In the genomic region with DNA sequence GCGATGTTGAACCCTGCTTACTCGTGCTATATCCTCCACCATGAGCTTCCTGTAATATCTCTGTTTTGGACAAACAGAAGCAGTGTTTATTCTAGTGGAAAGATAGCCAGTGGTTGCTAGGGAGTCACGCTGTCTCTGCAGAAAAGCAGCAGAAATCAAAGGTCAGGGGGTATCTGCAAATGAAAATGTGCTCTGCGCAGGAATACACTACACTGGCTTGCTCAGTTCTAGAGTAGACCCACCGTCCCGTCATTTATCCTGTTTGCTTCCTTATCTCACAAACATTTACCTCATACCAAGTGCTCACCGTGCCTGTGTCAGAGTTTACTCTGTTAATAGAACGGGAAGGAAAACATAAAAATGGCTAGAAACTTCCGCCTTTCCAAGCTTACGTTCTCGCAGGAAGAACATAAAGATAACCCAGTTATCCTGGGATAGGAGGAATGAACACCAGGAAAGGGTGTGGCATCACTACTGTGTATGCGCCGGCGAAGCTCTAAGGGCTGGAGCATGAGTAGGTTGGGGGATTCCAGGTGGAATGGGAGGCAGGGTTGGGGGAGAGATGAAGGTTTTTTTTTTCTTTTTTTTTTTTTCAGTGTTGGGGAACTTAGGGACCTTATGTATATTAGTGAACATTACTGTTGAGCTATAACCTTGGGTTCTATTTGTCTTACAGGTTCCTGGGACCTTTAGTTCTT, we compare ENCODE assay signal across 13 mouse cellular contexts. TPM values are rescaled to one million over a fixed set of nuclear protein-coding genes. Genes with fewer than 3 reads are reported as not detected.
DNase-seq lines count a peak whose midpoint lies in the region; ATAC-seq lines count a peak whose summit lies in the region.
"Had no signal": no experiment of that assay in that cellular context is flagged by ENCODE, and none has a peak within 500 bp of the region (broad histone marks: within the 10 kb centered on the region; RNA-seq: fewer than 3 reads in every experiment).

No protein-coding gene starts in this region.

- DNase-seq in heart, postnatal 14 days, result no peak
- DNase-seq in ovary, adult 18-20 months (ENCODE audit: low spot score), result peak; percentile 29
- no peak for DNase-seq in ovary, postnatal 36 days (ENCODE audit: low spot score)
- peak; percentile 86 for DNase-seq in yolk sac, embryonic 10.5 days (ENCODE audit: low spot score)
- no peak for DNase-seq in thymus, postnatal 14 days
- DNase-seq in adipocyte (ENCODE audit: low spot score), result no peak
- DNase-seq: left cerebral cortex, postnatal 4 days; midbrain, embryonic 14.5 days had no signal

- H3K9ac ChIP-seq in heart, embryonic 14.5 days (ENCODE audit: low read length), result no peak overlapping the region
- no peak overlapping the region for H3K9ac ChIP-seq in liver, embryonic 15.5 days
- H3K9ac ChIP-seq: neural tube, embryonic 15.5 days had no signal

- H3K27ac ChIP-seq in heart, embryonic 14.5 days (replicated peaks in 1 of 2; ENCODE audit: control insufficient read depth in 1 of 2, insufficient read depth in 1 of 2, low read depth in 2 of 2, low read length in 2 of 2), result 0 out of 4 replicates have a peak overlapping the region, but pooled peaks of 1 of the 2 experiments have one; percentile 30
- H3K27ac ChIP-seq in liver, embryonic 15.5 days (replicated peaks), result peak overlapping the region; percentile 72

- H3K4me1 ChIP-seq in heart, embryonic 14.5 days (ENCODE audit: control insufficient read depth in 2 of 2, insufficient read depth in 2 of 2, low read length in 2 of 2), result no peaks in the 10 kb centered on the region; a peak in 1 of 4 replicates
- H3K4me1 ChIP-seq in liver, embryonic 15.5 days (replicated peaks), result peaks cover 50% of the 10 kb centered on the region

- H3K27me3 ChIP-seq in heart, embryonic 14.5 days (ENCODE audit: control insufficient read depth, insufficient read depth, low read length), result no peaks in the 10 kb centered on the region
- no peaks in the 10 kb centered on the region for H3K27me3 ChIP-seq in liver, embryonic 15.5 days
- H3K27me3 ChIP-seq: neural tube, embryonic 15.5 days had no signal

- no peak; the same call in 1 of the 2 replicates for ATAC-seq in heart, embryonic 14.5 days (ENCODE audit: insufficient number of reproducible peaks, insufficient read depth, low FRiP score, low read depth)
- peak; percentile 47 for ATAC-seq in liver, embryonic 15.5 days (ENCODE audit: insufficient read depth)

- no peak overlapping the region for H3K4me3 ChIP-seq in heart, embryonic 14.5 days (ENCODE audit: control insufficient read depth in 1 of 2, insufficient read depth in 1 of 2, low read depth in 1 of 2, low read length in 2 of 2)
- 0 out of 2 replicates have a peak overlapping the region, but pooled peaks have one; percentile 12 for H3K4me3 ChIP-seq in liver, embryonic 15.5 days (replicated peaks)
- H3K4me3 ChIP-seq: hindbrain, embryonic 10.5 days; neural tube, embryonic 15.5 days had no signal

- H3K36me3 ChIP-seq in heart, embryonic 14.5 days (ENCODE audit: control insufficient read depth, insufficient read depth, low read length), result no peaks in the 10 kb centered on the region
- no peaks in the 10 kb centered on the region for H3K36me3 ChIP-seq in liver, embryonic 15.5 days (replicated peaks)
- H3K36me3 ChIP-seq: hindbrain, embryonic 10.5 days; neural tube, embryonic 15.5 days had no signal

- H3K4me2 ChIP-seq in heart, embryonic 14.5 days (ENCODE audit: low read length), result 0 out of 2 replicates have a peak overlapping the region, but pooled peaks have one; percentile 16
- H3K4me2 ChIP-seq in liver, embryonic 15.5 days, result peak overlapping the region; percentile 52
- H3K4me2 ChIP-seq: neural tube, embryonic 15.5 days had no signal

- intact Hi-C loops in heart, postnatal 14 days (cut with DNase I), result no loop called here

- 32% methylated on average over 14 of the region's 14 CpGs for WGBS in heart, embryonic 14.5 days
- WGBS in liver, embryonic 15.5 days (ENCODE audit: insufficient replicate concordance), result 20% methylated on average over 14 of the region's 14 CpGs

- no peaks in the 10 kb centered on the region for H3K9me3 ChIP-seq in heart, embryonic 14.5 days (ENCODE audit: control insufficient read depth, low read length)
- H3K9me3 ChIP-seq in liver, embryonic 15.5 days (replicated peaks), result no peaks in the 10 kb centered on the region
- H3K9me3 ChIP-seq: hindbrain, embryonic 10.5 days; neural tube, embryonic 15.5 days had no signal

RNA-seq across cellular contexts. Expression of gene Tut7, which starts 13.3 kb away (rescaled TPM):
- 35.0 and 35.1 TPM in 2 replicates for polyA plus RNA-seq in heart, embryonic 14.5 days (2014; fragmentation: Nextera tagmentation; extraction: Ambion mirVana)
- 10 to 100 TPM; 48.9 to 51.1 TPM for total RNA-seq in heart, postnatal 14 days (2021)
- polyA plus RNA-seq in liver, embryonic 15.5 days (2015; fragmentation: Nextera tagmentation; extraction: Ambion mirVana), result 57.2 and 60.4 TPM in 2 replicates

RNA-seq across cellular contexts. Expression of gene Gm49354, which starts 54.2 kb away (rescaled TPM):
- polyA plus RNA-seq in heart, embryonic 14.5 days (2014; fragmentation: Nextera tagmentation; extraction: Ambion mirVana), result not detected in 2 replicates
- not detected for total RNA-seq in heart, postnatal 14 days (2021)
- not detected in 2 replicates for polyA plus RNA-seq in liver, embryonic 15.5 days (2015; fragmentation: Nextera tagmentation; extraction: Ambion mirVana)
- total RNA-seq: left cerebral cortex, postnatal 4 days had no signal
- polyA plus RNA-seq: hindbrain, embryonic 10.5 days; midbrain, embryonic 14.5 days; neural tube, embryonic 15.5 days; thymus, postnatal 0 days had no signal

Comparison
In these comparisons a context has a peak if more than half of its experiments do, and no peak if none do; other contexts are left out.
1. DNase-seq: peak in ovary, adult 18-20 months (single experiment) and yolk sac, embryonic 10.5 days (single experiment); none in heart, postnatal 14 days (0 of 2), ovary, postnatal 36 days (single experiment), thymus, postnatal 14 days (single experiment) and adipocyte (single experiment).